Mouse (Mus musculus): Measurements from ENCODE around the gene Sspo. TPM values are rescaled to one million over a fixed set of nuclear protein-coding genes. Genes with fewer than 3 reads are reported as not detected.

The Sspo gene
- total RNA-seq, 2 experiments from 2014 or later: not detected

DNA sequence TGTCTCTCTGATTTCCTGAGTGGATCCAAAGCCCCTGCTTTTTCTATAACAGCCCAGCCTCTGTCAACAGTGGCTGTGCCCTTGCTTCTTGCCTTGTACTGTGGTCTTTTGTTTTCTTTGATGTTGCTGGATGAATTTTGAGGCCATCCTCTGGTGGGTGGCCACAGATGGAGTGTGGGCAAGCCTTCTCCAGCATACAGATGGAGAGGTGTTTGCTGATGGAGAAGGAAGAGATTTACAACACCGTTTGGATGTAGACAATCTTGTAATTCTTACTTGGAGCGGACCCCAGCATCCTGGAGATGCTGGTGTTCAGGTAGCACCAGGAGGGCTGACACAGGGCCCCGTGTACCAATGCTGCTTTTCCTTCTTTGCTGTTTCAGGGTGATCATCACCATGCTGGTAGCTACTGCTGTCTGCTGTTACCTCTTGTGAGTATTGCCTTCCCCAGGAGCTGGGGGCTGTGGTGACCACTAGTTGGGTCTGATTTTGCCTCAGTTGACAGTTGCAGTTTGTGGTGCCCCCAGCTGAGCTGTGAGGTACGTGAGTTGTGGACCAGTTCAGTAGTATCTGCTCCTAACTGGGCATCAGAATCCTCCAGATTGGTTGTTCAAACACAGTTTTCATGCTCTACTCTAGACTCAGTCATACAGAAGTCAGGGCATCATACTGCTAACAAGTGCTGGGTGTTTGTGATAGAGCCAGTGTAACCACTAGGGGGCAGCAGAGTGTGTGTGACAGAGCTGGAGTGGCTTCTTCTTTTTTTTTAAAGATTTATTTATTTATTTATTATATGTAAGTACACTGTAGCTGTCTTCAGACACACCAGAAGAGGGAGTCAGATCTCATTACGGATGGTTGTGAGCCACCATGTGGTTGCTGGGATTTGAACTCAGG, 91.1 kb downstream of the Sspo start:
- peak; percentile 85 for ATAC-seq (ENCODE audit: poor library complexity, severe bottlenecking)

GRCm38 (mm10) chr6:48539860-48540259, 91.8 kb downstream of the Sspo start:
- no peak for ATAC-seq (ENCODE audit: poor library complexity, severe bottlenecking)

DNA sequence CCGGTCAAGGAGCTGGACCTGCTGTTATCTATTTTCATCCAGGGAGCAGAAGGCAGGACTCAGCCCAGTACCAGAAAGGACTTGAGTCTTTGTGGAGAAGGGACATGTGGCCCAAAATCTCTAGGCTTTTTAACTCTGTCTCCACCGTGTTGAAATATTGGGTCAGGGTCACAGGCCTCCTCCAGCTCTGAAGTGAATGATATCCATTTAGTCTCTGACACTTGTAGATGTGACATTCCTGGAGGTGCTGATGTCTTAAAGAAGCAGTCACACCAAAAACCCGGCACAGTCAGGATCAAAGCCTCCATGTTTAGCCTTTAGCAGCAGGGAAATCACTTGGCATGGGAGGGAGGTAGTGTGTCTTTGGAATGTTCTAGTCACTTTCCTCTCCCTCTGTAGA, 92.7 kb downstream of the Sspo start:
- no peak for ATAC-seq (ENCODE audit: poor library complexity, severe bottlenecking)

DNA sequence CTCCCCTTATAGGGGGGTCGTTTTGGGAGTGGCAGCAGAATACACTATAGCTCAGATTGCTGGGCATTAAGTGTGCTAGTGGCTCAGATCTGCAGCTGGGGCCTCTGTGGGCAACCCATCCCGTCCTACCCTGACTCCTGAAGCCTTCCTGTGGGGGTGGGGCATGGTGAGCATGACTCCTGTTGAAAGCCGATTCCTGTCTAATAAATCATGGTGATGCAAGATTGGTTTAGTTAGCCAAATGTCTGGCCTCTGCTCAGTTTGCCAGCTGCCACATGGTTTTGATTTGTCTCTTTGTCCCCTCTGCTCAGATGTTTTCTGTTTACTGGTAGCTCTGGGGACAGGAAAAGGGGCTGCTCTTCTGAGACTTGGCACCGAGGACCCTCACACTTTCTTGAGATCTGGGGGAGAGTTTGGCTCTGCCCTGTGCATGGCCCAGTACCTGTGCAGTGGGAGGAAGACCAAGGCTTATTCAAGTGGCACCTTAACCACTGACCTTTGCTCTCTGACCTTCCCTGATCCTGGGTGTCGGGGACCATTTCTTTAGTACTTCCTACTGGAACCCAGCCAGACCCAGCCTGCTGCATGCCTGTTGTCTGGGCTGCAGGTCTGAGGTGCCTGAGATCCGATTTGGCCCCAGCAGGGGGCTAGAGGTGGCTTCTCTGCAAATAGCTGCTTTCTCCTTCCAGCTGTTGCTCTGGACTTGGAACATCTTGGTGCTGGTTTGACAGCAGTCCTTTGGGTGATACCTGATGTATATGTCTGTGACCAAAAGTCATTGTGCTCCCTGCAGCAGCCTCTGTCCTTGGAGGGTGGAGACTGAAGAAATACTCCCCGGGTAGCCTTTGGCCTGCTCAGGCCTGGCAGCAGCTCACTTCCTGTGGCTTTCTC, 93.8 kb downstream of the Sspo start:
- no peak for ATAC-seq (ENCODE audit: poor library complexity, severe bottlenecking)

- no peak for ATAC-seq (ENCODE audit: poor library complexity, severe bottlenecking)
These were observed 94.6 kb downstream of the Sspo start for GRCm38 (mm10) chr6:48542631-48543030.

DNA sequence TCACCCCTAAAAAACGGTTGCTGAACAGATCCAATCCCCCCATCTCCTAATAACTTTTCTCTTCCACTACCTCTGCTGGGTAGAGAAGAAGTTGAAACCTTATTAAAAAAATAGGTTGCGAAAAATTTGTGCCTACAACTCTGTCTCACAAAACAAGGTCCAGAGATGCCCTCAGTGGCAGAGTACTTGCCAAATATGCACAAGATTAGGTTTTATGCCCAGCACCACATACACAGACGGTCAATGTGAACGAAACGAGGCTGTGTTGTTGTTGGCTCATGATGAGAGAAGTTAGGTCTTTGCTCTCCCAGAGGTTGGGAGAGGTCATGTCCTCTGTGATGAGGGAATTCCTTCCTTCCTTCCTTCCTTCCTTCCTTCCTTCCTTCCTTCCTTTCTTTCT, 97.2 kb downstream of the Sspo start:
- ATAC-seq (ENCODE audit: poor library complexity, severe bottlenecking): no peak

DNA sequence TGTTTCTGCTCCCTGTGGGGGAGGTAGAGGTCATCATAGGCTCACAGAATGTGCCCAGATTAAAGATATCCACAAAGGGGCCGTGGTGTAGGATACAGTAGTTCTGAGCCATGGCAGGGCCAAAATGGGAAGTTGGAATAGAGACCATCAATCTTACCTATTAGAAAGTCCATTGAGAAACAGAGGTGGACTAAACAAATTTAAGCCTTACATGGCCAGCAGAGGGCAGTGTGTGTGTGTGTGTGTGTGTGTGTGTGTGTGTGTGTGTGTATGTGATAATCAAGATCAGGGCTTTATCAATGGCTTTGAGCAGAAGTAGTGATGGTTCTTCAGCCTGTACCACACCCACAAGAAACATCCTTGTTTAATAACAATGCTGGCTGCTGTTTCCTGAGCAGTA, 98.2 kb downstream of the Sspo start:
- peak; percentile 60 for ATAC-seq (ENCODE audit: poor library complexity, severe bottlenecking)

GRCm38 (mm10) chr6:48546858-48547257, 98.8 kb downstream of the Sspo start:
- no peak for ATAC-seq (ENCODE audit: poor library complexity, severe bottlenecking)

- ATAC-seq (ENCODE audit: poor library complexity, severe bottlenecking): no peak
These were observed 100.3 kb downstream of the Sspo start for GRCm38 (mm10) chr6:48548314-48548713.

Other genes starting within 250 kb of the Sspo start
- 0.67 and 1.1 TPM in 2 replicates for gene Krba1, start 52.6 kb upstream of the Sspo start, total RNA-seq (2015)
- 1.2 and 1.9 TPM in 2 replicates for gene Krba1, start 52.6 kb upstream of the Sspo start, total RNA-seq (2017)
- gene Zfp467, start 2.4 kb upstream of the Sspo start, total RNA-seq (2015): 23.7 and 28.7 TPM in 2 replicates
- 7.4 and 9.0 TPM in 2 replicates for gene Zfp467, start 2.4 kb upstream of the Sspo start, total RNA-seq (2017)
- not detected in 2 replicates for gene Atp6v0e2, start 89.4 kb downstream of the Sspo start, total RNA-seq (2015)
- gene Atp6v0e2, start 89.4 kb downstream of the Sspo start, total RNA-seq (2017): 0.48 TPM in 1 of 2 replicates, not detected in the other
- gene Lrrc61, start 106.6 kb downstream of the Sspo start, total RNA-seq (2015): 13.4 and 14.3 TPM in 2 replicates
- gene Lrrc61, start 106.6 kb downstream of the Sspo start, total RNA-seq (2017): 9.7 and 11.3 TPM in 2 replicates
- gene Rarres2, start 124.6 kb downstream of the Sspo start, total RNA-seq (2015): 0.74 TPM in 1 of 2 replicates, not detected in the other
- gene Rarres2, start 124.6 kb downstream of the Sspo start, total RNA-seq (2017): 0.15 and 0.94 TPM in 2 replicates
- gene Gm45021, start 141.4 kb downstream of the Sspo start, total RNA-seq (2015): not detected in 2 replicates
- not detected in 2 replicates for gene Gm45021, start 141.4 kb downstream of the Sspo start, total RNA-seq (2017)
- 1.8 and 2.7 TPM in 2 replicates for gene Repin1, start 145.7 kb downstream of the Sspo start, total RNA-seq (2015)
- gene Repin1, start 145.7 kb downstream of the Sspo start, total RNA-seq (2017): 4.0 and 4.3 TPM in 2 replicates
- not detected in 2 replicates for gene Gm44965, start 145.7 kb downstream of the Sspo start, total RNA-seq (2015)
- not detected in 2 replicates for gene Gm44965, start 145.7 kb downstream of the Sspo start, total RNA-seq (2017)
- 0.45 and 0.82 TPM in 2 replicates for gene Zfp775, start 153.8 kb downstream of the Sspo start, total RNA-seq (2015)
- 1.8 and 6.3 TPM in 2 replicates for gene Zfp775, start 153.8 kb downstream of the Sspo start, total RNA-seq (2017)
- not detected in 2 replicates for gene AI854703, start 178.5 kb downstream of the Sspo start, total RNA-seq (2015)
- gene AI854703, start 178.5 kb downstream of the Sspo start, total RNA-seq (2017): not detected in 2 replicates
- gene Gimap8, start 199.0 kb downstream of the Sspo start, total RNA-seq (2015): 2.8 and 2.9 TPM in 2 replicates
- 4.9 and 8.0 TPM in 2 replicates for gene Gimap8, start 199.0 kb downstream of the Sspo start, total RNA-seq (2017)
- gene Gimap9, start 227.9 kb downstream of the Sspo start, total RNA-seq (2015): 5.0 and 11.2 TPM in 2 replicates
- 8.9 and 10.4 TPM in 2 replicates for gene Gimap9, start 227.9 kb downstream of the Sspo start, total RNA-seq (2017)
- gene Gimap4, start 236.3 kb downstream of the Sspo start, total RNA-seq (2015): 24.2 and 24.8 TPM in 2 replicates
- gene Gimap4, start 236.3 kb downstream of the Sspo start, total RNA-seq (2017): 46.0 and 76.0 TPM in 2 replicates